8 mouse cellular contexts compared by ENCODE assay signal in genomic region chr5:9100207-9100848, GRCm38 (mm10). TPM values are rescaled to one million over a fixed set of nuclear protein-coding genes. Genes with fewer than 3 reads are reported as not detected.
DNase-seq lines count a peak whose midpoint lies in the region; ATAC-seq and TF ChIP-seq lines count a peak whose summit lies in the region.

Gene Tmem243, plus strand, starts transcription at chr5:9100668.

- no peak within 1 kb of the TSS for H3K27ac ChIP-seq in ES-E14 (ENCODE audit: insufficient read depth, low read depth, low read length, poor library complexity, severe bottlenecking)
- peak within 1 kb of the TSS; percentile 35; the same call in 1 of the 2 replicates for H3K27ac ChIP-seq in forebrain, postnatal 0 days (ENCODE audit: low read depth, low read length)
- H3K27ac ChIP-seq in lung, embryonic 15.5 days, result peak within 1 kb of the TSS; percentile 95

- peak within 1 kb of the TSS; percentile 79 for H3K9ac ChIP-seq in ES-E14 (ENCODE audit: insufficient read depth, low read depth, low read length, poor library complexity, severe bottlenecking)
- peak within 1 kb of the TSS; percentile 59 for H3K9ac ChIP-seq in forebrain, postnatal 0 days
- peak within 1 kb of the TSS; percentile 73 for H3K9ac ChIP-seq in lung, embryonic 15.5 days

- peak; percentile 67 for DNase-seq in ES-E14 (ENCODE audit: low read depth, low spot score)
- peak; percentile 91 to 93 for DNase-seq in cerebellum, adult 18-20 months
- DNase-seq in forebrain, postnatal 0 days, result peak; percentile 83
- DNase-seq in heart, postnatal 4 days, result peak; percentile 90
- DNase-seq in layer of hippocampus, adult 8-10 months (ENCODE audit: low spot score in 2 of 2), result peak; percentile 82 to 88
- peak; percentile 89 for DNase-seq in ovary, adult 18-20 months (ENCODE audit: low spot score)
- DNase-seq in thymus, postnatal 0 days (ENCODE audit: low spot score), result peak; percentile 71

- TF ChIP-seq CTCF in forebrain, postnatal 0 days (IDR thresholded peaks at IDR 0.05; ENCODE audit: low read depth), result no peak

- peak; percentile 98 for ATAC-seq in forebrain, postnatal 0 days
- ATAC-seq in lung, embryonic 15.5 days (ENCODE audit: borderline replicate concordance, extremely low read depth, low FRiP score, low TSS enrichment), result peak; percentile 92

- in situ Hi-C loops in ES-E14 (cut with MboI; ENCODE audit: low sequenced_read_pairs in 2 of 2, unreplicated experiment in 2 of 2), result no loop called here

- peak within 1 kb of the TSS; percentile 78 for H3K4me2 ChIP-seq in forebrain, postnatal 0 days (ENCODE audit: low read depth)
- peak within 1 kb of the TSS; percentile 59 for H3K4me2 ChIP-seq in lung, embryonic 15.5 days

- no peaks in the 10 kb centered on the region for H3K36me3 ChIP-seq in ES-E14 (ENCODE audit: control insufficient read depth, insufficient read depth, low read length, poor library complexity, severe bottlenecking)
- H3K36me3 ChIP-seq in forebrain, postnatal 0 days (ENCODE audit: insufficient read depth), result no peaks in the 10 kb centered on the region
- no peaks in the 10 kb centered on the region for H3K36me3 ChIP-seq in lung, embryonic 15.5 days

- H3K4me1 ChIP-seq in ES-E14 (ENCODE audit: control insufficient read depth in 2 of 2, insufficient read depth in 2 of 2, low read length in 2 of 2, poor library complexity in 1 of 2), result peaks cover 0 to 2% of the 10 kb centered on the region in 2 experiments; a peak in 1 of 4 replicates
- no peaks in the 10 kb centered on the region for H3K4me1 ChIP-seq in forebrain, postnatal 0 days (ENCODE audit: insufficient read depth)
- peaks cover 15% of the 10 kb centered on the region for H3K4me1 ChIP-seq in lung, embryonic 15.5 days

- peak within 1 kb of the TSS; percentile 65 to 89 for H3K4me3 ChIP-seq in ES-E14 (ENCODE audit: insufficient read depth in 1 of 2, low read depth in 1 of 2, low read length in 2 of 2, poor library complexity in 1 of 2, severe bottlenecking in 1 of 2)
- H3K4me3 ChIP-seq in forebrain, postnatal 0 days (ENCODE audit: low read depth, low read length), result peak within 1 kb of the TSS; percentile 88
- peak within 1 kb of the TSS; percentile 82 for H3K4me3 ChIP-seq in lung, embryonic 15.5 days

- no peaks in the 10 kb centered on the region for H3K27me3 ChIP-seq in forebrain, postnatal 0 days (ENCODE audit: insufficient read depth, low read length)
- H3K27me3 ChIP-seq in lung, embryonic 15.5 days, result no peaks in the 10 kb centered on the region; the same call in 1 of the 2 replicates

- 1% methylated on average over 58 of the region's 59 CpGs for WGBS in forebrain, postnatal 0 days
- under 1% methylated on average over 57 of the region's 59 CpGs for WGBS in lung, embryonic 15.5 days

- H3K9me3 ChIP-seq in ES-E14 (ENCODE audit: control insufficient read depth, insufficient read depth, low read depth, low read length), result peaks cover 2% of the 10 kb centered on the region; the same call in 1 of the 2 replicates
- H3K9me3 ChIP-seq in forebrain, postnatal 0 days (ENCODE audit: low read length), result peaks cover 6% of the 10 kb centered on the region; the same call in 1 of the 2 replicates
- no peaks in the 10 kb centered on the region for H3K9me3 ChIP-seq in lung, embryonic 15.5 days

TF ChIP-seq in ES-E14, 5 proteins besides CTCF, POLR2A, EP300 and RAD21:
- TF ChIP-seq HCFC1 (IDR thresholded peaks at IDR 0.05; ENCODE audit: borderline replicate concordance, insufficient read depth, low read length), result no peak
TF ChIP-seq in ES-E14: peak in this region for 0.

RNA-seq across cellular contexts. Expression of gene Tmem243, which starts in this region (rescaled TPM):
- total RNA-seq in ES-E14 (2012; rRNA removed), result 7.4 and 7.5 TPM in 2 replicates
- total RNA-seq in forebrain, postnatal 0 days (2014; rRNA removed), result 3.5 and 5.5 TPM in 2 replicates
- 10.7 and 12.0 TPM in 2 replicates for polyA plus RNA-seq in forebrain, postnatal 0 days (2015; fragmentation: Nextera tagmentation; extraction: Ambion mirVana)
- total RNA-seq in heart, postnatal 4 days (2021), result 1 to 10 TPM; 6.7 to 7.1 TPM
- total RNA-seq in layer of hippocampus, adult 8-10 months (2022), result 10 to 100 TPM; 12.0 to 14.8 (median 13.7) TPM
- 42.4 and 49.9 TPM in 2 replicates for polyA plus RNA-seq in lung, embryonic 15.5 days (2015; fragmentation: Nextera tagmentation; extraction: Ambion mirVana)
- polyA plus RNA-seq in thymus, postnatal 0 days (2015; fragmentation: Nextera tagmentation; extraction: Ambion mirVana), result 21.3 and 27.5 TPM in 2 replicates
